Mouse (Mus musculus): ENCODE data around the gene Miga1. TPM values are rescaled to one million over a fixed set of nuclear protein-coding genes. Genes with fewer than 3 reads are reported as not detected.
A peak's percentile ranks its signal among the peaks of the same experiment; 100 is the strongest.

Gene Miga1
- polyA plus RNA-seq, 1 experiment from 2014 or later: 15.6 TPM

GRCm38 (mm10) chr3:152348011-152348830, 8.0 kb upstream of the Miga1 start:
- Histone ChIP-seq H3K9ac (no peak overlapping the region), H3K27ac (no peak overlapping the region), H3K27me3 (no peaks in the 10 kb centered on the region), H3K9me3 (no peaks in the 10 kb centered on the region), H3K36me3 (no peaks in the 10 kb centered on the region), H3K4me3 (no peak overlapping the region), H3K4me2 (peak overlapping the region; percentile 7; the same call in 1 of the 2 replicates), H3K4me1 (peaks cover 10% of the 10 kb centered on the region; the same call in 1 of the 2 replicates)
- WGBS: 81% methylated on average over 10 of the region's 10 CpGs
- no peak for ATAC-seq (ENCODE audit: borderline replicate concordance, extremely low read depth, low FRiP score, low TSS enrichment)

DNA sequence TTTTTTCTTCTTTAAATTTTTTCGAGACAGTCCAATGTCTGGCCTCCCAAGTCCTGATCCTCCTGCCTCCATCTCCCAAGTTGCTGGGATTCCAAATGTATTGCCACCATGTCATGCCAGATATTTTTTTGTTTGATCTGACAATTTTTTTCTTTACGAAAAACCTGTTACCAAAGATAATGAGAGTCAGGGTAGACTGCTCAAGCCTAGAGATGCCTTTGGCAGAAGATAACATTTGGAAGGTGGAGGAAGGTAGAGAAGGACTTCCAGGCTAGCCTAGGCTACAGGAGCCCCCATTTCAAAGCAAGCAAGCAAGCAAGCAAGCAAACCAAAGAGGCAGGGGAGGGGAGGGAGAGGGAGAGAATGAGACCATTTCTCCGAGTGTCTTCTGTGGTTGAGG, 7.0 kb upstream of the Miga1 start:
- WGBS: 32% methylated on average over 3 of the region's 3 CpGs
- no peak for ATAC-seq (ENCODE audit: borderline replicate concordance, extremely low read depth, low FRiP score, low TSS enrichment)
- Histone ChIP-seq H3K27ac (no peak overlapping the region), H3K27me3 (no peaks in the 10 kb centered on the region), H3K4me1 (peaks cover 13% of the 10 kb centered on the region; the same call in 1 of the 2 replicates), H3K9me3 (no peaks in the 10 kb centered on the region), H3K4me3 (peak overlapping the region; percentile 68), H3K9ac (peak overlapping the region; percentile 63), H3K4me2 (peak overlapping the region; percentile 55), H3K36me3 (no peaks in the 10 kb centered on the region)

GRCm38 (mm10) chr3:152346633-152347141, 6.5 kb upstream of the Miga1 start:
- Histone ChIP-seq H3K36me3 (no peaks in the 10 kb centered on the region), H3K9me3 (no peaks in the 10 kb centered on the region), H3K27ac (peak overlapping the region; percentile 69), H3K9ac (peak overlapping the region; percentile 63), H3K4me1 (peaks cover 13% of the 10 kb centered on the region; the same call in 1 of the 2 replicates), H3K4me2 (peak overlapping the region; percentile 55), H3K27me3 (no peaks in the 10 kb centered on the region), H3K4me3 (peak overlapping the region; percentile 68)
- WGBS: under 1% methylated on average over 46 of the region's 54 CpGs
- peak; percentile 8; the same call in 1 of the 2 replicates for ATAC-seq (ENCODE audit: borderline replicate concordance, extremely low read depth, low FRiP score, low TSS enrichment)

GRCm38 (mm10) chr3:152345732-152346632, 5.8 kb upstream of the Miga1 start, which contains the start of gene Usp33:
TSS of gene Usp33 (plus strand) at chr3:152346478.
- peak within 1 kb of the TSS; percentile 69 for H3K27ac ChIP-seq
- H3K9me3 ChIP-seq: no peaks in the 10 kb centered on the region
- peak; percentile 97 for ATAC-seq (ENCODE audit: borderline replicate concordance, extremely low read depth, low FRiP score, low TSS enrichment)
- H3K9ac ChIP-seq: peak within 1 kb of the TSS; percentile 63
- no peaks in the 10 kb centered on the region for H3K36me3 ChIP-seq
- peaks cover 13% of the 10 kb centered on the region; the same call in 1 of the 2 replicates for H3K4me1 ChIP-seq
- H3K27me3 ChIP-seq: no peaks in the 10 kb centered on the region
- 8% methylated on average over 38 of the region's 44 CpGs for WGBS
- H3K4me2 ChIP-seq: peak within 1 kb of the TSS; percentile 55
- H3K4me3 ChIP-seq: peak within 1 kb of the TSS; percentile 68

DNA sequence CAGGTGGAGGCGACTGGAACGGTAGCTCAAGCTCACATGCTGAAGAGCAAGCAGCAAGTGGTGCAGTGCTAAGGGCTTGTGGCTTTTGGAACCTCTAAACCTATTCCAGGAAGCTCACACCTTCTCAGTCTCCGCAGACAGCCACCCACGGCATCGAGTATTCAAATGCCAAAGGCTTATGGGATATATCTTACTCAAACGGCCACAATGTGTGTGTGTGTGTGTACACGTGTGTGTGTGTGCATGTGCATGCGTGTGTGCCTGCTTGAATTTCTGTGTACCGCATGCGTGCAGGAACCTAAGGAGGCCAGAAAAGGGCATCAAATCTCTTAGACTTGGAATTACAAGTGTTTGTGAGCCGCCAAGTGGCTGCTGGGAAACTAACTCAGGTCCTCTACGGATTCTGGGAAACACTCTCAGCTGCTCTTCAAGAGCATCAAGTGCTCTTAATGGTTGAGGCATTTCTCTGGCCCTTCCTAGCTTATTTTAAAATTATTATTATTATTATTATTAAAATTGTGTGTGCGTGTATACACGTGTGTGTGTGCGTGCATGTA, 2.8 kb upstream of the Miga1 start:
- Histone ChIP-seq H3K9ac (no peak overlapping the region), H3K4me3 (no peak overlapping the region), H3K27me3 (no peaks in the 10 kb centered on the region), H3K27ac (peak overlapping the region; percentile 44), H3K36me3 (no peaks in the 10 kb centered on the region), H3K9me3 (no peaks in the 10 kb centered on the region), H3K4me1 (peaks cover 19% of the 10 kb centered on the region; the same call in 1 of the 2 replicates), H3K4me2 (no peak overlapping the region; the same call in 1 of the 2 replicates)
- 67% methylated on average over 15 of the region's 15 CpGs for WGBS
- no peak for ATAC-seq (ENCODE audit: borderline replicate concordance, extremely low read depth, low FRiP score, low TSS enrichment)

GRCm38 (mm10) chr3:152336085-152336484, 4.1 kb downstream of the Miga1 start:
- no peak overlapping the region for H3K4me3 ChIP-seq
- no peak overlapping the region for H3K27ac ChIP-seq
- H3K27me3 ChIP-seq: no peaks in the 10 kb centered on the region
- no peak overlapping the region for H3K9ac ChIP-seq
- no peaks in the 10 kb centered on the region for H3K9me3 ChIP-seq
- ATAC-seq (ENCODE audit: borderline replicate concordance, extremely low read depth, low FRiP score, low TSS enrichment): no peak
- H3K4me1 ChIP-seq: peaks cover 8% of the 10 kb centered on the region; the same call in 1 of the 2 replicates
- H3K36me3 ChIP-seq: peaks cover 28% of the 10 kb centered on the region
- H3K4me2 ChIP-seq: no peak overlapping the region
- 70% methylated on average over 8 of the region's 8 CpGs for WGBS

DNA sequence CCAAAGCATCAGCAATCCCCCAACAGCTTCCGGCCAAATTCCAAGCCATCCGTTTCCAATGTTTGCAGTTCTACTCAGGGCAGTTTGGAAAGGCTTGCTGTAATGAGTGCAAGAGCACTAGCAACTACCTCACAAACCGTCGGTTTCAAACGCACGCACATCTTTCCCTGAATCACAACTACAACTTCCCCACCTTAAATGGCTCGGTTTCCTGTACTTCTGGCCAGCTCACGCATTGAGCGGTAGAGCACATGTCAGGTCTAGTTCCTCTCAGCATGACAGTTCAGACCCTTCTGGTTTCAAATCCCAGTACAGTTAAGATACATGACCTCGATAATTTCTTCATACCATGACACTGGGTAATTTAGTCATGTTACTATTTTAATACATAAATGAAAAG, 6.6 kb downstream of the Miga1 start:
- no peaks in the 10 kb centered on the region for H3K27me3 ChIP-seq
- peaks cover 28% of the 10 kb centered on the region for H3K36me3 ChIP-seq
- no peak overlapping the region for H3K4me3 ChIP-seq
- no peaks in the 10 kb centered on the region for H3K4me1 ChIP-seq
- H3K27ac ChIP-seq: no peak overlapping the region
- no peak for ATAC-seq (ENCODE audit: borderline replicate concordance, extremely low read depth, low FRiP score, low TSS enrichment)
- no peak overlapping the region for H3K9ac ChIP-seq
- H3K9me3 ChIP-seq: no peaks in the 10 kb centered on the region
- H3K4me2 ChIP-seq: no peak overlapping the region
- 86% methylated on average over 10 of the region's 10 CpGs for WGBS

GRCm38 (mm10) chr3:152332545-152333300, 7.5 kb downstream of the Miga1 start:
- Histone ChIP-seq H3K4me3 (no peak overlapping the region), H3K27ac (no peak overlapping the region), H3K9me3 (no peaks in the 10 kb centered on the region), H3K4me2 (no peak overlapping the region), H3K27me3 (no peaks in the 10 kb centered on the region), H3K36me3 (peaks cover 28% of the 10 kb centered on the region), H3K9ac (no peak overlapping the region), H3K4me1 (no peaks in the 10 kb centered on the region)
- whole genome bisulfite sequencing: 86% methylated on average over 15 of the region's 15 CpGs
- 0 out of 2 replicates have a peak, but pooled peaks have one; percentile 27 for ATAC-seq (ENCODE audit: borderline replicate concordance, extremely low read depth, low FRiP score, low TSS enrichment)

DNA sequence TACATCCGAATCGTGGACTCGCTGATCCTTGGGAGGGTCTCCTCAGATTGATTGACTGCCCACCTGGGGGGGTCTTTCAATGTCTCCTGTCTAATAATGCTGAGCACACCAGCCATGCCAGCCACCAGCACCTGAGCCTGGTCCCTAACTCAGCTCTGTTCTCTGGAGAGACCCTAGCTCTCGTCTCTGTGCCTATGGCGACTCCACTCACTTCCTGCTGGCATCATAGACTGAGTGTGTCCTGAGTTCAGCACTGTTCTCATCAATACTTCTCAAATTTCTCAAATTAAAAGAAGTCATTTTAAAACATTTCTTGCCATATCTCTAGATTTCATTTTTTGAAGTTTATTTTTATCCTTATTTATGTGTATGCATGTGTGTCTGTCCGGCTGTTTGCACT, 8.1 kb downstream of the Miga1 start:
- no peak for ATAC-seq (ENCODE audit: borderline replicate concordance, extremely low read depth, low FRiP score, low TSS enrichment)
- Histone ChIP-seq H3K27me3 (no peaks in the 10 kb centered on the region), H3K4me1 (no peaks in the 10 kb centered on the region), H3K27ac (no peak overlapping the region), H3K9ac (no peak overlapping the region), H3K4me3 (no peak overlapping the region), H3K9me3 (no peaks in the 10 kb centered on the region), H3K4me2 (no peak overlapping the region), H3K36me3 (peaks cover 26% of the 10 kb centered on the region)
- 91% methylated on average over 6 of the region's 6 CpGs for WGBS

DNA sequence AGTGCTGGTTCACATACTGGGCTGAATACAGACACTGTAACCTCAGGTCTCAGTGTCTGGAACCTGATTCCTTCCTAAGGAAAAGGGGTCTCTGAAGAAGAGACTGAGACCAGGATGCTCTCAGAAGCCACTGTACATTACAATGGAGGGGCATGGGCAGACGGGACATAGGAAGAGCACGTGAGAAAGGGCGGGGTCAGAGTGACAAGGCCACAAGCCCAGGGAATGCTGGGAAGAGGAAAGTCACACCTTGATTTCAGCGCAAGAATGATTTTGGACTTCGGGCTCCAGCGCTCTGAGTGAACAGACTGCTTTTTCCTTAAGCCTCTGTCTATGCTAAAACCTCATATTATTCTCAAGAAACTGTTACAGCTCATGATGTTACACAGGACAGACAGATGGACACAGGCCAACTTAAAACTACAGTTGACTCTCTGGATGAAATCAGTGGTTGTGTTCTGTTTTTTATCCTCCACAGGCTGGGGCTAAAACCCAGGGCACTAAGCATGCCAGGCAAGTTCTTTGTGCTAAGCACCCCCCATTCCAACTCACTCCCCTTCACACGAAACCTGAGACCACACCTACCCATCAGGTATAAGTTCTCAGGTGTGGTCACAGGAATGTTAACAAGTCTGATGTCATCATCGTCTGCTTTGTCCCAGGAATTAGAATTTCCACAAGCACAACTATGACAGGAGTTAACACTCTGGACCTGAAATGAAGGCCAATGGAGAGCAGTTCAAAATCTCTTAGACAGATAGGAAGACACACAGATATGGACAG, 18.3 kb downstream of the Miga1 start:
- Histone ChIP-seq H3K4me2 (no peak overlapping the region), H3K4me1 (no peaks in the 10 kb centered on the region), H3K9ac (no peak overlapping the region), H3K27me3 (no peaks in the 10 kb centered on the region), H3K27ac (no peak overlapping the region), H3K36me3 (peaks cover 7% of the 10 kb centered on the region), H3K4me3 (no peak overlapping the region), H3K9me3 (no peaks in the 10 kb centered on the region)
- 85% methylated on average over 8 of the region's 8 CpGs for WGBS
- ATAC-seq (ENCODE audit: borderline replicate concordance, extremely low read depth, low FRiP score, low TSS enrichment): 0 out of 2 replicates have a peak, but pooled peaks have one; percentile 52

All from lung, embryonic 15.5 days (tissue).